Mouse (Mus musculus): ENCODE results near the gene Zfp758. TPM values are rescaled to one million over a fixed set of nuclear protein-coding genes. Genes with fewer than 3 reads are reported as not detected.
"Not testable (repeated sequence)": the region's sequence is repeated elsewhere in the genome, so short reads cannot be mapped to it uniquely, and the experiment has no call there.

Zfp758 gene
- polyA plus RNA-seq (2014; fragmentation: Nextera tagmentation; extraction: Ambion mirVana), result 7.7 and 9.2 TPM in 2 replicates

DNA sequence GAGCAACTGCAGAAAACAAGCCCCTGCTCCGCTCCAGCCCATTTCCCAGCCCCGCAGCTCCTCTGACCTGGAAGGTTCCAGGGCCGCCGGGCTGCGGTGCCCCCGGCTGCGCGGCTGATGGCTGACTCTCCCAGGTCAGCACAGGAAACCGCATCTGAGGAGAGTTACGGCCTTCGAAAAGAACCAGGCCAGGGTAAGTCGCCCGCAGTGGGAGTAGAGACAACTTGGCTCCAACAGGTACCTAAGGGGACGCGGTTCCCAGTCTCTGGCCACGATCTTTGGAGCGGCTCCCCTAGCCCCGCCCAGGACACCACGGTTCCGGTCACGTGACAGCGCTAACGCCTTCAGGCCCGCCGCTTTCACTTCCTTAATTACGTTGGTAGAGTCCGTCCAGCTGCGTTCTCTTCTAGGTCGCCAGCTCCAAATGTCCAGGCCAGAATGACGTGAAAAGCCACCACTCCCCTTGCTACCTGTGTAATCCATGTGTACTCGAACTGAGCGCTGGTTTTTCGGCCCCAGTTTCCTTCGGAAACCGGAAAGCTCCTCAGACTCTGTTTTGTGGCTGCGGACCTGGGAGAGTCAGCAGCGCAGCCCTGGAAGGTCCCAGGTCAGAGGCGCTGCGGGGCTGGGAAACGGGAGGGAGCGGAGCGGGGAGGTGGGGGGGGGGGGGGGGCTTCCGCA lies at the start of gene Zfp758, which contains the start of gene Zfp944:
Zfp758 (plus strand) TSS at position 353 of the 681 bp plus-strand sequence.
Zfp944 (minus strand) TSS at position 300 of the 681 bp plus-strand sequence.
- Histone ChIP-seq H3K27ac (ENCODE audit: low read depth) (peak within 1 kb of the TSS; percentile 80), H3K4me3 (ENCODE audit: low read depth, low read length) (peak within 1 kb of the TSS; percentile 57), H3K9ac (ENCODE audit: low read length) (peak within 1 kb of the TSS; percentile 52), H3K4me2 (ENCODE audit: low read length) (peak within 1 kb of the TSS; percentile 64), H3K36me3 (ENCODE audit: control insufficient read depth, insufficient read depth, low read length) (peaks cover 13% of the 10 kb centered on the region)
- ATAC-seq (replicated peaks; ENCODE audit: low FRiP score, low TSS enrichment, low read depth) (peak; percentile 99), DNase-seq (ENCODE audit: low spot score) (peak; percentile 86)
- not testable (repeated sequence) for H3K27me3 ChIP-seq (replicated peaks; ENCODE audit: control insufficient read depth, insufficient read depth, low read length); H3K9me3 ChIP-seq (ENCODE audit: control insufficient read depth, low read length); H3K4me1 ChIP-seq (replicated peaks; ENCODE audit: control insufficient read depth, insufficient read depth, low read length)
- WGBS, result under 1% methylated on average over 27 of the region's 43 CpGs

DNA sequence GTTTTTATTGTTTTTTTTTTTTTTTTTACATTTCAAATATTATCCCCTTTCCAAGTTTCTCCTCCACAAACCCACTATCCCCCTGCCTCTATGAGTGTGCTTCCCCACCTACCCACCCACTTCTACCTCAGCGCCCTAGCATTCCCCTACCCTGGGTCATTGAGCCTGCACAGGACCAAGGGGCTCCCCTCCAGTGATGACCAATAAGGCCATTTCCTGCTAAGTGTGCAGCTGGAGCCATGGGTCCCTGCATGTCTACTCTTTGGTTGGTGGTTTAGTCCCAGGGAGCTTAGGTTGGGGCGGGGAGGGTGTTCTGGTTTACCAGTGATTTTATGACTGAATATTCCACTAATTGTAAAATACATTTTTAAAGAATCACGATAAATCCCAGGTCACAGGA lies 47.0 kb upstream of the Zfp758 start:
- DNase-seq (ENCODE audit: low spot score); H3K36me3 ChIP-seq (ENCODE audit: control insufficient read depth, insufficient read depth, low read length); H3K27me3 ChIP-seq (replicated peaks; ENCODE audit: control insufficient read depth, insufficient read depth, low read length); H3K27ac ChIP-seq (ENCODE audit: low read depth); H3K4me1 ChIP-seq (replicated peaks; ENCODE audit: control insufficient read depth, insufficient read depth, low read length); H3K9me3 ChIP-seq (ENCODE audit: control insufficient read depth, low read length): not testable (repeated sequence)
- peak; percentile 70 for ATAC-seq (replicated peaks; ENCODE audit: low FRiP score, low TSS enrichment, low read depth)
- peak overlapping the region; percentile 59 for H3K9ac ChIP-seq (ENCODE audit: low read length)
- H3K4me2 ChIP-seq (ENCODE audit: low read length), result peak overlapping the region; percentile 48
- 2% methylated on average over 3 of the region's 3 CpGs for WGBS
- H3K4me3 ChIP-seq (ENCODE audit: low read depth, low read length), result peak overlapping the region; percentile 50

DNA sequence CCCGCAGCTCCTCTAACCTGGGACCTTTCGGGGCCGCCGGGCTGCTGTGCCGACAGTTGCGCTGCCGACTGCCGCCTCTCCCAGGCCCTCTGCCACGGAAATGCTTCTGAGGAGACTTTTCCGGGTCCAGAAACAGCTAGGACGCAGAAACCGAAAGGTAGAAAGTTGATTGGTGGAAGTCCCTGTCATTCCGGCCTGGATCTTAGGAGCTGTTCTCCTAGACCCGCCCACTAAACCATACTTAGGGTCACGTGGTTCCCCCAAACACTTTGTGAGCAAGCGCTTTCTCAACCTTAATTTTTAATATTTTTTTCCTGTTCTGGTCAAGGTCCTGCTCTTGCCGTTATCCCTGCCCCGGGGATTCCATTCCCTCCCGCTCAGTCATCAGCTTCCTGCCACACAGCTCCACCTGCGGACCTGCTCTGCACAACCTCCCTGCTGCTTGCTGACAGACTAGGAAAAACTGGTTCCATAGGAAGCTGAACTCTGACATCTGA lies 46.5 kb upstream of the Zfp758 start, which contains the start of gene CT030661.1:
CT030661.1 (minus strand) TSS at position 108 of the 497 bp plus-strand sequence.
- WGBS, result under 1% methylated on average over 20 of the region's 20 CpGs

DNA sequence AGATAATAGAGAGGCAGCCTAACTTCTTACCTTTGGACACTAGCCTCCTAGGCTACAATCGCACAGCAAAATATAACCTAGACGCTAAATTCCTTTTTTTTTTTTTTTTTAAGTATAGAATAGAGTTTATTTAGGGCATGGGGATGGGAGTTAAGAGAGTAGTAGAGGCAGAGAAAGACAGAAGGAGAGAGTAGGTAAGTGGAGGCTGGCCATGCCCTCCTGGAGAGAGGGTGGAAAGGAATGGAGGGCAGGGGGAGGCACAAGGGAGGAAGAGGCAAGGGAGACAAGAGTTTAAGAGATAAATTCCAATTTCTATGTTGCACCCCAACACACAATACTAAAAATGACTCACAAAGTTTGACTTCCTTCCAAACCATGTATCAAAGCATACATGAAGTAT lies 46.0 kb upstream of the Zfp758 start:
- 13% methylated on average over 2 of the region's 2 CpGs for WGBS
- 0 out of 2 replicates have a peak overlapping the region, but pooled peaks have one; percentile 59 for H3K9ac ChIP-seq (ENCODE audit: low read length)

More for the DNA sequence above, 46.5 kb upstream of the Zfp758 start, which contains the start of gene CT030661.1:
- Histone ChIP-seq H3K4me3 (ENCODE audit: low read depth, low read length) (peak within 1 kb of the TSS; percentile 50), H3K27ac (ENCODE audit: low read depth) (peak within 1 kb of the TSS; percentile 59; the same call in 1 of the 2 replicates), H3K4me2 (ENCODE audit: low read length) (peak within 1 kb of the TSS; percentile 48), H3K9ac (ENCODE audit: low read length) (peak within 1 kb of the TSS; percentile 59)
- H3K36me3 ChIP-seq (ENCODE audit: control insufficient read depth, insufficient read depth, low read length); H3K9me3 ChIP-seq (ENCODE audit: control insufficient read depth, low read length); H3K4me1 ChIP-seq (replicated peaks; ENCODE audit: control insufficient read depth, insufficient read depth, low read length); H3K27me3 ChIP-seq (replicated peaks; ENCODE audit: control insufficient read depth, insufficient read depth, low read length): not testable (repeated sequence)
- ATAC-seq (replicated peaks; ENCODE audit: low FRiP score, low TSS enrichment, low read depth) (peak; percentile 99), DNase-seq (ENCODE audit: low spot score) (peak; percentile 91)

DNA sequence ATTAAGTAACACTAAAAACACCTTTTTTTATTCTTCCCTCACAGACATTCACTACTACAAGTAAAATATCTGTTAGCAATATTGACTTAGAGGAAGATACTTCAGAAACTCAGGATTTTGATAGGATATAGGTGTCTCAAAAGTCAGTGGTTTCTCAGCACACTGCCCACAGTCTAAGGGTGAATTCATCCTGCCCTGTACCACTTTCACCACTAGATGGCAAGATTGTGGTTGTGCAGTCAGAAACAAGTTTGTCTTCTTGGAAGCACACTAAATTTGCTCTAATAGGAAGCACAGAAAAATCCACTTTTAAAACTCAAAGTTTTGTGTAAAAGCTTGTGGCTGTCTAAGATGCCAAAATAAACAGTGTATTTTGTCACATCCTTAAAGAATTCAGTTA lies 8.5 kb upstream of the Zfp758 start:
- DNase-seq (ENCODE audit: low spot score) (no peak), ATAC-seq (replicated peaks; ENCODE audit: low FRiP score, low TSS enrichment, low read depth) (no peak)
- no peaks in the 10 kb centered on the region for H3K9me3 ChIP-seq (ENCODE audit: control insufficient read depth, low read length)
- no peak overlapping the region for H3K27ac ChIP-seq (ENCODE audit: low read depth)
- H3K27me3 ChIP-seq (replicated peaks; ENCODE audit: control insufficient read depth, insufficient read depth, low read length), result no peaks in the 10 kb centered on the region
- no peak overlapping the region for H3K4me3 ChIP-seq (ENCODE audit: low read depth, low read length)
- peaks cover 25% of the 10 kb centered on the region for H3K36me3 ChIP-seq (ENCODE audit: control insufficient read depth, insufficient read depth, low read length)
- H3K4me1 ChIP-seq (replicated peaks; ENCODE audit: control insufficient read depth, insufficient read depth, low read length), result no peaks in the 10 kb centered on the region
- H3K9ac ChIP-seq (ENCODE audit: low read length), result no peak overlapping the region
- no peak overlapping the region for H3K4me2 ChIP-seq (ENCODE audit: low read length)

More for the DNA sequence above, 46.0 kb upstream of the Zfp758 start:
- Histone ChIP-seq H3K4me2 (ENCODE audit: low read length) (peak overlapping the region; percentile 48), H3K4me3 (ENCODE audit: low read depth, low read length) (peak overlapping the region; percentile 50), H3K27ac (ENCODE audit: low read depth) (peak overlapping the region; percentile 59; the same call in 1 of the 2 replicates)
- not testable (repeated sequence) for H3K9me3 ChIP-seq (ENCODE audit: control insufficient read depth, low read length); H3K4me1 ChIP-seq (replicated peaks; ENCODE audit: control insufficient read depth, insufficient read depth, low read length); ATAC-seq (replicated peaks; ENCODE audit: low FRiP score, low TSS enrichment, low read depth); H3K36me3 ChIP-seq (ENCODE audit: control insufficient read depth, insufficient read depth, low read length); DNase-seq (ENCODE audit: low spot score); H3K27me3 ChIP-seq (replicated peaks; ENCODE audit: control insufficient read depth, insufficient read depth, low read length)

DNA sequence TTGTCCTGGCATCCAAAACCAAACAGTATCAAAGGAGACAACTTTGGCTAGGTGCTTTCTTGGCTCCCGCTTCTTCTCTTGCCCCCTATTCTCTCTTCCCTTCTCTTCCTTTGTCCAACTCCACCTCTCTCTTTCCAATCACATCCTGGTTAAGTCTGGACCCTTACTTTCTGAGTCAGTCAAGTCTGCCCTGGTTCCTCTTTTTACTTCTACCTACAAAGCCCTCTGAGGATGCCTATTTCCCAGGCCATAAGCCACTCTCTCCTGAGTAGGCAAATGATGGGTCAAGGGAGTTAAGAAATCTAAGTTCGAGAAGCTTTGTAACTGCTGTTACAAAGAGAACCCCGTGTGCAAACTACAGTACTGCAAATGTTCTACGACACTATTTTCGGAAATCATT lies 681 bp upstream of the Zfp758 start:
- Histone ChIP-seq H3K4me3 (ENCODE audit: low read depth, low read length) (peak overlapping the region; percentile 57), H3K4me1 (replicated peaks; ENCODE audit: control insufficient read depth, insufficient read depth, low read length) (peaks cover 5% of the 10 kb centered on the region), H3K36me3 (ENCODE audit: control insufficient read depth, insufficient read depth, low read length) (peaks cover 16% of the 10 kb centered on the region), H3K9me3 (ENCODE audit: control insufficient read depth, low read length) (peaks cover 6% of the 10 kb centered on the region; the same call in 1 of the 2 replicates), H3K27ac (ENCODE audit: low read depth) (no peak overlapping the region), H3K27me3 (replicated peaks; ENCODE audit: control insufficient read depth, insufficient read depth, low read length) (no peaks in the 10 kb centered on the region), H3K9ac (ENCODE audit: low read length) (peak overlapping the region; percentile 51), H3K4me2 (ENCODE audit: low read length) (peak overlapping the region; percentile 64)
- no peak for DNase-seq (ENCODE audit: low spot score)
- WGBS, result 24% methylated on average over 5 of the region's 5 CpGs
- ATAC-seq (replicated peaks; ENCODE audit: low FRiP score, low TSS enrichment, low read depth), result no peak

DNA sequence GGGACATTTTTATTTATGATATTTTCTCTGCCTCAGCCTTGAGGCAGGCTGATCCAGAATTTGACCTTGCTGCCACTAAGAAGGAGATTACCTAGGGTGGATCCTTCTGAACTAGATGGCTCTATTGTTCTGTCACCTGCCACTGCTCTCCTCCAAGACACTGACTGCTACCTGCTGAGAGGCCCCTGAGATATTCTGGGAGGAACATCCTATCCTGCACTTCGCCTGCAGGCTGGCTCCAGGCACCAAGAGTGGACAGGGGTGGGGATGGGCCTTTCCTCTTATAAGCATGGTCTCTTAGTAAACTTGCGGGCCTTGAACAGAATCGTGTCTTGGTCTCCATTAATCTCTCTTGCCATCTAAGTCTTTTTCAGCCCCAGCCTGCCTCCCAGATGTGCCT lies 2.6 kb downstream of the Zfp758 start:
- Histone ChIP-seq H3K36me3 (ENCODE audit: control insufficient read depth, insufficient read depth, low read length) (no peaks in the 10 kb centered on the region), H3K27me3 (replicated peaks; ENCODE audit: control insufficient read depth, insufficient read depth, low read length) (no peaks in the 10 kb centered on the region), H3K9me3 (ENCODE audit: control insufficient read depth, low read length) (peaks cover 6% of the 10 kb centered on the region; the same call in 1 of the 2 replicates), H3K9ac (ENCODE audit: low read length) (no peak overlapping the region), H3K27ac (ENCODE audit: low read depth) (no peak overlapping the region), H3K4me2 (ENCODE audit: low read length) (no peak overlapping the region), H3K4me1 (replicated peaks; ENCODE audit: control insufficient read depth, insufficient read depth, low read length) (peaks cover 5% of the 10 kb centered on the region), H3K4me3 (ENCODE audit: low read depth, low read length) (no peak overlapping the region)
- WGBS, result 97% methylated on average over 3 of the region's 3 CpGs
- DNase-seq (ENCODE audit: low spot score) (no peak), ATAC-seq (replicated peaks; ENCODE audit: low FRiP score, low TSS enrichment, low read depth) (no peak)

DNA sequence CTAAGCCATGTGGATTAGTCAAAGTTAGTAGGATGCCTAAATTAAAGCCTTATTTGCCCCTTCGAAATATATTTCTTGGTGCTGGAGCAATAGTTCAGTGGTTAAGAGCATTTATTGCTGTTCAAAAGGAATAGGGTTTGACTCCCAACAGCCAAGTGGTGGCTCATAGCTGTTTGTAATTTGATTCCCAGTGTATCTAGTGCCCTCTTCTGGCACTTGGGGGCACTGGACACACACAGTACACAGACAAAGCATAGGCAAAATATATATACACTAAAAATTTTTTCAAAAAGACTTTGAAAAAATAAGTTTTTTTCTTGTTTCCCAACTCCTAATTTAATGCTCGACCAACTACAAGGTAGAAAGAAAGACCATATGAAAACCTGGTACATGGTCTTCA lies 49.5 kb downstream of the Zfp758 start:
- ATAC-seq (replicated peaks; ENCODE audit: low FRiP score, low TSS enrichment, low read depth), result no peak
- no peak for DNase-seq (ENCODE audit: low spot score)

More for the DNA sequence above, 49.5 kb downstream of the Zfp758 start:
- no peaks in the 10 kb centered on the region for H3K27me3 ChIP-seq (replicated peaks; ENCODE audit: control insufficient read depth, insufficient read depth, low read length)
- H3K27ac ChIP-seq (ENCODE audit: low read depth), result no peak overlapping the region
- H3K4me1 ChIP-seq (replicated peaks; ENCODE audit: control insufficient read depth, insufficient read depth, low read length), result no peaks in the 10 kb centered on the region
- no peaks in the 10 kb centered on the region for H3K9me3 ChIP-seq (ENCODE audit: control insufficient read depth, low read length)
- no peak overlapping the region for H3K4me2 ChIP-seq (ENCODE audit: low read length)
- H3K9ac ChIP-seq (ENCODE audit: low read length), result no peak overlapping the region
- no peak overlapping the region for H3K4me3 ChIP-seq (ENCODE audit: low read depth, low read length)
- WGBS, result 72% methylated on average over 2 of the region's 2 CpGs
- no peaks in the 10 kb centered on the region for H3K36me3 ChIP-seq (ENCODE audit: control insufficient read depth, insufficient read depth, low read length)

All from intestine, embryonic 14.5 days (tissue).